Mouse (Mus musculus) liver, embryonic 15.5 days (tissue): ENCODE measurements around the gene Wdr83os. TPM values are rescaled to one million over a fixed set of nuclear protein-coding genes. Genes with fewer than 3 reads are reported as not detected.
"Not testable (repeated sequence)": the region's sequence is repeated elsewhere in the genome, so short reads cannot be mapped to it uniquely, and the experiment has no call there.

Source experiments
- ATAC-seq: fragments of 200-750 bp; cut with Nextera tagmentation; 2 replicates; pipeline ENCODE4 v1.8.0; 2017; ENCODE audit warnings: moderate number of reproducible peaks, mild to moderate bottlenecking, moderate library complexity; ENCODE audit not compliant: insufficient read depth
- H3K27ac ChIP-seq: fragments of 300-500 bp; sonication (generic); replicated peaks from 2 replicates; pipeline ENCODE4 v1.5.1; 2015; ENCODE audit warnings: mild to moderate bottlenecking, inconsistent platforms
- H3K27me3 ChIP-seq: fragments of 300-500 bp; sonication (generic); 2 replicates; pipeline ENCODE4 v1.6.1; 2015; ENCODE audit warnings: mild to moderate bottlenecking, inconsistent platforms
- H3K36me3 ChIP-seq: fragments of 300-500 bp; sonication (generic); replicated peaks from 2 replicates; pipeline ENCODE4 v1.6.1; 2015; ENCODE audit warnings: moderate library complexity, mild to moderate bottlenecking, inconsistent platforms
- H3K4me1 ChIP-seq: fragments of 300-500 bp; sonication (generic); replicated peaks from 2 replicates; pipeline ENCODE4 v1.6.1; 2015; ENCODE audit warnings: inconsistent platforms
- H3K4me2 ChIP-seq: fragments of 300-500 bp; sonication (generic); 2 replicates; pipeline ENCODE4 v1.6.1; 2015; ENCODE audit warnings: moderate library complexity, mild to moderate bottlenecking, inconsistent platforms
- H3K4me3 ChIP-seq: fragments of 300-500 bp; sonication (generic); replicated peaks from 2 replicates; pipeline ENCODE4 v1.5.1; 2015; ENCODE audit warnings: mild to moderate bottlenecking, inconsistent platforms
- H3K9ac ChIP-seq: fragments of 300-500 bp; sonication (generic); 2 replicates; pipeline ENCODE4 v1.6.1; 2015; ENCODE audit warnings: moderate library complexity, mild to moderate bottlenecking, inconsistent platforms
- H3K9me3 ChIP-seq: fragments of 300-500 bp; sonication (generic); replicated peaks from 2 replicates; pipeline ENCODE4 v1.6.1; 2016; ENCODE audit warnings: inconsistent platforms
- WGBS: fragments of 180-500 bp; shearing (Covaris S2); methylation state at CpG from one replicate; pipeline ENCODE4 v1.1.7; 2015; ENCODE audit warnings: mixed read lengths; ENCODE audit not compliant: insufficient replicate concordance; 5-methylcytosine and 5-hydroxymethylcytosine counted together
- microRNA-seq: library from miRNA; unstranded; fragments of <30 nt; microRNA quantifications from one replicate; pipeline ENCODE4, GENCODE M21; 2016
- polyA plus RNA-seq: library from polyadenylated mRNA; unstranded; fragments of >200 nt; fragmentation: Nextera tagmentation; extraction: Ambion mirVana; gene quantifications from 2 replicates; pipeline ENCODE4 v1.2.1, GENCODE M21; 2015

The Wdr83os gene
- polyA plus RNA-seq, 1 experiment from 2014 or later: 58.5 TPM

GRCm38 (mm10) chr8:85119052-85119981 is 38.8 kb downstream of the Wdr83os start:
- ATAC-seq: peak; percentile 42; the same call in 1 of the 2 replicates
- H3K9me3 ChIP-seq: no peaks in the 10 kb centered on the region
- H3K9ac ChIP-seq: peak overlapping the region; percentile 32
- H3K4me1 ChIP-seq: no peaks in the 10 kb centered on the region
- peak overlapping the region; percentile 55 for H3K4me2 ChIP-seq
- peak overlapping the region; percentile 38; the same call in 1 of the 2 replicates for H3K27ac ChIP-seq
- H3K27me3 ChIP-seq: peaks cover 10% of the 10 kb centered on the region
- H3K36me3 ChIP-seq: no peaks in the 10 kb centered on the region
- 10% methylated on average over 37 of the region's 37 CpGs for WGBS
- H3K4me3 ChIP-seq: peak overlapping the region; percentile 56

GRCm38 (mm10) chr8:85120251-85120650 is 39.7 kb downstream of the Wdr83os start:
- WGBS: 64% methylated on average over 5 of the region's 5 CpGs
- H3K4me2 ChIP-seq, H3K27ac ChIP-seq, H3K9me3 ChIP-seq, ATAC-seq, H3K4me1 ChIP-seq, H3K36me3 ChIP-seq, H3K4me3 ChIP-seq, H3K9ac ChIP-seq: not testable (repeated sequence)
- H3K27me3 ChIP-seq: peaks cover 10% of the 10 kb centered on the region

- no peak within 1 kb of the TSS for H3K27ac ChIP-seq
- no peak within 1 kb of the TSS for H3K9ac ChIP-seq
- H3K4me2 ChIP-seq: no peak within 1 kb of the TSS
- no peak for ATAC-seq
- H3K4me1 ChIP-seq: no peaks in the 10 kb centered on the region
- no peaks in the 10 kb centered on the region for H3K9me3 ChIP-seq
- WGBS: 49% methylated on average over 3 of the region's 3 CpGs
- no peaks in the 10 kb centered on the region for H3K36me3 ChIP-seq
- no peak within 1 kb of the TSS for H3K4me3 ChIP-seq
- H3K27me3 ChIP-seq: peaks cover 10% of the 10 kb centered on the region
Observed at GRCm38 (mm10) chr8:85122995-85123394, 42.5 kb downstream of the Wdr83os start, which contains the start of gene Zfp791. Gene Zfp791, minus strand, starts transcription at chr8:85123095.

GRCm38 (mm10) chr8:85123691-85124090 is 43.2 kb downstream of the Wdr83os start:
- H3K9me3 ChIP-seq: no peaks in the 10 kb centered on the region
- H3K27ac ChIP-seq: no peak overlapping the region
- no peak overlapping the region for H3K4me3 ChIP-seq
- no peaks in the 10 kb centered on the region for H3K4me1 ChIP-seq
- 73% methylated on average over 8 of the region's 8 CpGs for WGBS
- H3K27me3 ChIP-seq: peaks cover 10% of the 10 kb centered on the region
- H3K36me3 ChIP-seq: no peaks in the 10 kb centered on the region
- H3K4me2 ChIP-seq: no peak overlapping the region
- ATAC-seq: no peak
- no peak overlapping the region for H3K9ac ChIP-seq

Small RNA genes within 50 kb of the gene (microRNA-seq; reads per million reads assigned to microRNA genes)
- gene Gm23388: 7.9 reads per million, percentile 24 among the genes with 10 or more reads in this experiment
- 1.3 reads per million for gene Mir7070

Other genes starting within 250 kb of the Wdr83os start
- 42.4 and 44.9 TPM in 2 replicates for gene Gadd45gip1, start 249.2 kb upstream of the Wdr83os start, polyA plus RNA-seq
- 293 and 323 TPM in 2 replicates for gene Rad23a, start 240.1 kb upstream of the Wdr83os start, polyA plus RNA-seq
- 471 and 504 TPM in 2 replicates for gene Calr, start 233.8 kb upstream of the Wdr83os start, polyA plus RNA-seq
- 58.8 and 61.9 TPM in 2 replicates for gene Farsa, start 223.8 kb upstream of the Wdr83os start, polyA plus RNA-seq
- 50.1 and 55.0 TPM in 2 replicates for gene Syce2, start 208.6 kb upstream of the Wdr83os start, polyA plus RNA-seq
- 55.1 and 67.9 TPM in 2 replicates for gene Gcdh, start 186.8 kb upstream of the Wdr83os start, polyA plus RNA-seq
- gene Klf1, start 178.8 kb upstream of the Wdr83os start, polyA plus RNA-seq: 443 and 534 TPM in 2 replicates
- gene Dnase2a, start 172.2 kb upstream of the Wdr83os start, polyA plus RNA-seq: 11.4 and 12.7 TPM in 2 replicates
- gene Mast1, start 143.4 kb upstream of the Wdr83os start, polyA plus RNA-seq: 0.06 and 0.23 TPM in 2 replicates
- gene Rtbdn, start 133.7 kb upstream of the Wdr83os start, polyA plus RNA-seq: 0.18 and 0.40 TPM in 2 replicates
- gene Gm49661, start 111.3 kb upstream of the Wdr83os start, polyA plus RNA-seq: not detected in 2 replicates
- gene Prdx2, start 111.2 kb upstream of the Wdr83os start, polyA plus RNA-seq: 1,960 and 2,082 TPM in 2 replicates
- 101 TPM in 2 replicates for gene Rnaseh2a, start 111.0 kb upstream of the Wdr83os start, polyA plus RNA-seq
- gene Junb, start 102.0 kb upstream of the Wdr83os start, polyA plus RNA-seq: 18.2 and 22.1 TPM in 2 replicates
- gene Hook2, start 90.1 kb upstream of the Wdr83os start, polyA plus RNA-seq: 6.5 and 8.6 TPM in 2 replicates
- gene Best2, start 66.2 kb upstream of the Wdr83os start, polyA plus RNA-seq: not detected in 2 replicates
- gene Asna1, start 55.5 kb upstream of the Wdr83os start, polyA plus RNA-seq: 59.7 and 59.9 TPM in 2 replicates
- 59.8 and 63.4 TPM in 2 replicates for gene Trir, start 53.9 kb upstream of the Wdr83os start, polyA plus RNA-seq
- gene Tnpo2, start 43.8 kb upstream of the Wdr83os start, polyA plus RNA-seq: 19.3 and 20.5 TPM in 2 replicates
- 9.9 and 11.0 TPM in 2 replicates for gene Fbxw9, start 20.7 kb upstream of the Wdr83os start, polyA plus RNA-seq
- 0.45 TPM in 1 of 2 replicates, not detected in the other for gene Gm5741, start 12.8 kb upstream of the Wdr83os start, polyA plus RNA-seq
- gene Dhps, start 9.0 kb upstream of the Wdr83os start, polyA plus RNA-seq: 28.4 and 28.7 TPM in 2 replicates
- 21.6 and 26.5 TPM in 2 replicates for gene Wdr83, start 566 bp downstream of the Wdr83os start, polyA plus RNA-seq
- 29.9 and 33.2 TPM in 2 replicates for gene Man2b1, start 2.5 kb downstream of the Wdr83os start, polyA plus RNA-seq
- 2.1 and 2.8 TPM in 2 replicates for gene Zfp791, start 42.4 kb downstream of the Wdr83os start, polyA plus RNA-seq
- not detected in 2 replicates for gene Cks1brt, start 71.2 kb downstream of the Wdr83os start, polyA plus RNA-seq
- gene Olfr371, start 145.2 kb downstream of the Wdr83os start, polyA plus RNA-seq: not detected in 2 replicates
- 80.8 and 84.4 TPM in 2 replicates for gene Orc6, start 218.9 kb downstream of the Wdr83os start, polyA plus RNA-seq
- 85.1 and 92.3 TPM in 2 replicates for gene Vps35, start 219.1 kb downstream of the Wdr83os start, polyA plus RNA-seq